Mouse (Mus musculus): ENCODE data around the gene Foxp1.

GRCm38 (mm10) chr6:99489423-99489822, 33.1 kb downstream of the Foxp1 start:
- TF ChIP-seq EP300 (IDR thresholded peaks at IDR 0.05; ENCODE audit: low read depth) (no peak), CTCF (IDR thresholded peaks at IDR 0.05; ENCODE audit: low read depth) (no peak)
